Mouse (Mus musculus): ENCODE measurements around the gene 1700123O20Rik. TPM values are rescaled to one million over a fixed set of nuclear protein-coding genes. Genes with fewer than 3 reads are reported as not detected.

The 1700123O20Rik gene
- polyA plus RNA-seq, 1 experiment = 59.2 TPM

DNA sequence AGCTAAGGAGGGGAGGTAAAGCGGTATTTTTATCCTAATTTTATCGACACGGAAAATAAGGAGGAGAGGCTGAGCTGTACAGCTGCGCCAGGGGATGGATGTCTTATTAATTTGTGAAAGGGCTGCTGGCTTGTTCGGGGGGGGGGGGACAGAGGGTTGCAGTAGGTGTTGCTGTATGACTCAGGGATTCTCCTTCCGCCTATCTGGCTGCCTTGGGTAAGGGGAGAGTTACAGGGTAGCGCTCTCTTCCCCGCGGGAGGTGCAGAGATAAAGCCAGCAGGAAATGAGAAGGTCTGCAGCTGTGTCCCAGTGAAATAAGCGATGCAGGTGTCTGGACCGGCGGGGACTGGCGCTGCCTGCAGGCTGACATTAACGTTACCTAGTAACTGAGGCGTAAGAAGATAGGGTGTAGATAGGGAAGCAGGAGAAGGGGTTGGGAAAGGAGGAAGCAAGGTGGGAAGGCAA is 28.6 kb downstream of the 1700123O20Rik start:
- WGBS = under 1% methylated on average over 15 of the region's 15 CpGs
- DNase-seq (ENCODE audit: low read depth, low spot score) = no peak

DNA sequence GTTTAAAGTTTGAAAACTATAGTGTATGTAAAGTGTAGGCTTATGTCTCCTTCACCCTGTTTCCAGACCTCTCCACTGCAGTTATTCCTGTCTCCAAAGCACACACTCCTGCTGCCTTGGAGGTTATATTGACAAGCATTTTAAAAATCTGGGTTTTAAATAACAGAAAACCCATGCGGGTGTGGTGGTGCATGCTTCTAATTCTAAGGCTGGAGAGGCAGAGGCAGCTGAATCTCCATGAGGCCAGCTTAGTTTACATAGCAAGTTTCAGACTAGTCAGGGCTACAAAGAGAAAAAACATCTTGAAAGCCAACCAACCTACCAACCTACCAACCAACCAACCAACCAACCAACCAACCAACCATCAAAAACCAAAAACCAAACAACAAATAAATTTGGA is 29.4 kb downstream of the 1700123O20Rik start:
- WGBS = 74% methylated on average over 1 of the region's 1 CpGs
- no peak for DNase-seq (ENCODE audit: low read depth, low spot score)

DNA sequence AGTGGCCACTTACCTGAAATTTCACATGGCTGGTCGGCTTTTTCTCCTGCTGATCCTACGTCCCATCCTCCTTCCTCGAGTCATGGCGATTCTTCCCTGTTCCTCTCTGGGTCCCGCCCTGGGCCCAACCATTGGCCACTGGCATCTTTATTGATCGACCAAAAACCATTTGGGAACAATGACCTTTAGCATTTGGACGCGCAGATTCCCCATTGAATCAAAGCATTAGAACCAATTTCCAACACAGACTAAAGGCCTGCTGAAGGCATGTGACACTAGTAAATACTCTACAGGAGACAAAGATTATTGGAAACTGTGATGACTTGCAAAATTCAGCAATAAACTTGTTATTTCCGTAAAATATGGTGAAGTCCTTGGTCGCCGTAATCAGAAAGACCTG is 34.0 kb downstream of the 1700123O20Rik start:
- 92% methylated on average over 11 of the region's 11 CpGs for whole genome bisulfite sequencing
- no peak for DNase-seq (ENCODE audit: low read depth, low spot score)

DNA sequence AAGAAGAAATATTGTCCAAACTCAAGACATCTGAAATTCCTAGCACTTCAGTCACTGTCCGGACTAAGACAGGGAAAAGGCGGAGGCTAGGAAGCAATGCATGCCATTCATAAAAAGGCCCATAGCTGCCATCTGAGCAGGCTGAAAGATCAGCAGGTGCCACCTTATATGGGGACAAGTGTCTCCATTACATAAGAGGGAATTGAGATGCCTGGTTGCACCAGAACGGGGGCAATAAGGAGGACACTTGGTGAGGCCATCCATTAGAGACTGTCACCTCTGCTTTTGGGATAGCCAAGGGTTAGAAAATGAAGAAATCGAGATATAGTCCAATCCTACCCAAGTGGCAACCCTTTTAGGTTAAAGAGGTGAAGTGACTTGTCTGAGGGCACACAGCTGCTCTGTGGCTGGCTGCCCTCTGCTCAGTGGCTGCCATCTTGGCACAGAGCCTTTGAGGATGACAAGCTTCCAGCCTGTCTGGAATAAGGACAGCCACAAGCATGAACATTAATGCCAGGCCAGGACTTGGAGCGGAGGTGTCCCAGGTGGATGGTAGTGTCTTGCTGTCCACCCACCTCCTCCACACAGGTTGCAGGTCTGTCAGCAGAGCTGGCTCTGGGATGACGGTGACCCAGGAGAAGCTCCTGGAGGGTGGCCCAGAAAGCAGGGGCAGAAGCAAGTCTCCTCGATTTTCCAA is 34.8 kb downstream of the 1700123O20Rik start:
- 88% methylated on average over 7 of the region's 7 CpGs for WGBS
- no peak for DNase-seq (ENCODE audit: low read depth, low spot score)

DNA sequence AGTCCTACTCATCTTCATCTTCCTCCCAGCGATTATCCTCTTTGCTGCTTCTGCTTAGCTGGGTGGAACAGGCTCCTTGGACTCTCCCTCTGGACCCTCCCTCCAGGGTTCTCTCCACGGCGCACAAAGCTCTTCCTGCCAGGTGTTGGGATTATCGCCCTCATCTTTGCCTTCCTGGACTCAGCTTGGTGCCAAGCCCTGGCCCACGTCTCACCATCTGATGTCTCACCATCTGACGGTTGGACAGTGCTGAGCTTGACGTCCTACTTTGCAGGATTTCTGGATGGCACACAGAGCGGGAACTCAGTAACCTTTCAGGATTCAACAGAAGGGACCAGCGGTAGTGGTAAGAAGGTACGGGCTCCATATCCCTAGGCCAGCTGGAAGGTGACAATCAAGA is 35.7 kb downstream of the 1700123O20Rik start:
- no peak for DNase-seq (ENCODE audit: low read depth, low spot score)

DNA sequence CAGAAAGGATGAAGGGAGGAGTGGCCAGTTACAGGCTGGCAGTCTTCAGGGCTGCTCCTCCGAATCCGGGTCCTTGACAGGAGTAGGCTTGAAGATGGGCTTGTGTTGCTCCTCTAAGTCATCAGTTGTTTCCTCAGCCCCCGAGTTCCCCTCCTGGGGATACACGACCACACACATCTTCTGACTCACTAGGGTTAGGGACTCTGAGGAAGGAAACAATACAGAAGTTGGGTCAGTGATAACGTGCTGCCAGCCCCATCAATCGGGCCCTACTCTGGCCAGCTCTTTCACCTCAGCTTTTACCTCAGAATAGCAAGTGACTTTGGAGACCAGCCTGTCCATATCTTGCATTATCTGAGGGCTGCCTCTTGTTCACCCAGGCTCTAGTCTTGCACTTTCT is 38.0 kb downstream of the 1700123O20Rik start:
- no peak for DNase-seq (ENCODE audit: low read depth, low spot score)
- 80% methylated on average over 6 of the region's 6 CpGs for WGBS

More for the DNA sequence above, 35.7 kb downstream of the 1700123O20Rik start:
- 81% methylated on average over 10 of the region's 10 CpGs for WGBS

DNA sequence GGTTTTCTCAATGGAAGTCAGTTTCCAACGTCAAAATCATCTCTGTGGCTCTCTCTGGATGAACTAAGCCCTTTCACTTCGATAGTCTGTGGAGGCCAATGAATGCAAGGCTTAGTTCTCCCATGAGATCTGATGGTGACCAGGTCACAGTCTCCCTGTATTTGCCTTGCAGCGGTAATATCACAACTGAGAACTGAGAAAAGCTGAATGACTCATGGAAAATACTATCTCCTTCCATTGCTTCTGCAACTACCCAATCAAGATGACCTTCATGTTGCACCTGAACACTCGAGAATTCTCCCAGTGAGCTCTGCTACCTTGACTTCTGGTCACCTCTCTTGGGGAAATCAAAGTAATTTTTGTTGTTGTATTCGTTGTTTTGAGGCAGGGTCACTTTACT is 41.5 kb downstream of the 1700123O20Rik start:
- 82% methylated on average over 5 of the region's 5 CpGs for WGBS
- no peak for DNase-seq (ENCODE audit: low read depth, low spot score)

DNA sequence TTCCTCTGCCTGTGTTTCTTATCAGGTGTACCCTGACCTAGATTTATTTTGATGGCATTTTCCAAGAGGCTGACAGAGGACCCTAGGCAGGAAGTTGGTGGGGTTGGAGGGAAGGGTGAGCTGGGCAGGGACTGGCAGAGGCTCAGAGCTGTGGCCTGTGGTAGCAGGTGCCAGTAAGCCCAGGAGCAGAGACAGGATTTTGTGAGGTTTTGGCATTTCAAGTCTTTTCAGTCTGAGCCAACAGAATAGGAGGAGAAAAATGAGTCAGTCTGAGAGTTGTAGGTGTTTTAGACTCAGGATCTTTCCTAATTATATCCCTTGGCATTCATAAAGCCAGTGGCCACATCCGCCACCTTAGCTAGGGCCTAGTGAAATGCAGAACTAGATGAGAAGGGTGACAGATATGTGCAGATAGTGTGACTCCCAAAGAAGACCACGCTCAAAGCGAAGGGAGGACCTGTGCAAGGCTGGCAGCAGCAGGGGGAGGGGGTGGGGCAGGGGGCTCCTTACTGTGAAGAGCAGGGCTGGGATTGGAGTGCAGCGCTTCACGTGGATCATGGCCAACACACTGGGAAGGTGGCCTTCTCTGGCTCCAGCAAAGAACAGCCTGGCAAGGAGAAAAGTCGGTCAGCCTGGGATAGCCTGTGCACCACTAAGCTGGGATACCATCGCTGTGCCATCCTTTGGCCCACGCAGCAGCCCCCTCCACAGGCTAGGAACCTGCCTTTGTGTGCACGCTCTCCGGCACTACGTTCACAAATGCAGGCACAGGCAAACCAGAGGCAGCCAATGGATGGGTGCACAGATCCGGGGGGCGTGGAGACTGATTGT is 43.0 kb downstream of the 1700123O20Rik start:
- 92% methylated on average over 13 of the region's 13 CpGs for WGBS
- no peak for DNase-seq (ENCODE audit: low read depth, low spot score)

DNA sequence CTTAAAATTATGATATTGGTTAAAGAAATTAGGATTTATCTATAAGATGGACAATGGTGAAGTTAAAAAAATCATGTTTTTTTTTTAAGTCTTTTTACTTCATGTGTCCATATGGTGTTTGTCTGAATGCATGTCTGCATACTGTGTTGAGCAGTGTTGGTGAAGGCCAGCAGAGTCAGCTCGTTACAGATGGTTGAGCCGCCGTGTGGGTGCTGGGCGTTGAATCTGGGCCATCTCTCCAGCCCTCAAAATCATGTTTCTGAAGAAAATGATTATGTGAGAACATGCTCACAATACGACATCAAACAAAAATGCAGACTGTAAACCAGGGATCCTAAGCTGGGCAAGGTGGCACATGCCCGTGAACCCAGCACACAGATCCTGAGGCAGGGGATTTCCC is 44.3 kb downstream of the 1700123O20Rik start:
- WGBS = 87% methylated on average over 6 of the region's 6 CpGs
- no peak for DNase-seq (ENCODE audit: low read depth, low spot score)

DNA sequence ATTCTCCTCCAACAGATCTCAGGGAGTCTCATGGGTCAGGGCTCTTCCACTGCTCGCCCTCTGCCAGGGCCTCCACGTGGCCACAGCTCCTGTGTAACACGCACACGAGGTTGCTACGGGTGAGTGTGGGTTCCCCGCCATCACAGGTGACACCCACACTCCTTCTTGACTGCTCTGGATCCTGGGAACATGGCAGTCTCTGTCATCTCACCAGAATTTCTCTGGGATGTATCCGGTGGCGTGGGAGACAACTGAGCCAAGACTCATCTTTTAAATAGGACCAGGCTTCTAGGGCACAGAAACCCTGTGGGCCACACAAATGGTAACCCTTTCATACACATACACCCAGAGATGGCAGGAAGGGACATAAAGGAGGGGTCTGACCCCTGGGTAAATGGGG is 46.2 kb downstream of the 1700123O20Rik start:
- DNase-seq (ENCODE audit: low read depth, low spot score) = no peak
- WGBS = 93% methylated on average over 8 of the region's 8 CpGs

DNA sequence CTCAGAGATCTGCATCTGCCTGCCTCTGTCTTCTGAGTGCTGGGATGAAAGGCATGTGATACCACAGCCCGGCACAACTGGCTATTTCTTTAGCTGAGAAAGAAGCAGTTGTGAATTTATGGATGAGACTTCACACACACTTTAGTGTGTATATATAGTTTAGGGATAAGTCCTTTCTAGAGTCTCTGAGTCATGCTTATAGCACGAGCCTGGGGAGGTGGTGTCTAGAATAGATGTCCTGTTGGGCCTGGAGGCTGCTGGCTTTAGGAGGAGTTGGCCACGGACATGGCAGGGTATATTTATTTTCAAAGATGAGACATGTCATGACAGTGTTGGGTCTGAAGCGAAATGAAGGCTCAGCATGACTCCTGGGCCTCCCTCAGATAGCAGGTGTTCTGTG is 48.0 kb downstream of the 1700123O20Rik start:
- DNase-seq (ENCODE audit: low read depth, low spot score) = no peak

DNA sequence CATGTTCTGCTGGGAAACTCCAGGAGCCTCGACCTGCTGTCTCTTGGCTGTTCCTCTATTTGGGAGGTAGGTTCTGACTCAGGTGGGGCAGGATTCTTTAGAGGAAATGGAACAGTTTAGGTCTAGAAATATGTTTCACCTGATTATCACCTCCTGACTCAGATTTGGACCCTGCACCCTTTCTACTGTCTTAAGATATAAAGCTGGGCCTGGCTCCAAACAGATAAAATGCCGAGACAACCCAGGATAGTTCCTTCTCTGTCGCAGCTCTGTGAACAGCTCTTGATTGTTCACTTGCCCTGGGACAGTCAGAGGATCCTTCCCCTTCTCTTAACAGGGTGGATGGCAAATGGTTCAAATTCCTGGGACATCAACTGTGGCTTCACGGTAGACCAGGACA is 49.2 kb downstream of the 1700123O20Rik start:
- WGBS = 38% methylated on average over 4 of the region's 4 CpGs

More for the DNA sequence above, 48.0 kb downstream of the 1700123O20Rik start:
- WGBS = 76% methylated on average over 4 of the region's 4 CpGs

DNA sequence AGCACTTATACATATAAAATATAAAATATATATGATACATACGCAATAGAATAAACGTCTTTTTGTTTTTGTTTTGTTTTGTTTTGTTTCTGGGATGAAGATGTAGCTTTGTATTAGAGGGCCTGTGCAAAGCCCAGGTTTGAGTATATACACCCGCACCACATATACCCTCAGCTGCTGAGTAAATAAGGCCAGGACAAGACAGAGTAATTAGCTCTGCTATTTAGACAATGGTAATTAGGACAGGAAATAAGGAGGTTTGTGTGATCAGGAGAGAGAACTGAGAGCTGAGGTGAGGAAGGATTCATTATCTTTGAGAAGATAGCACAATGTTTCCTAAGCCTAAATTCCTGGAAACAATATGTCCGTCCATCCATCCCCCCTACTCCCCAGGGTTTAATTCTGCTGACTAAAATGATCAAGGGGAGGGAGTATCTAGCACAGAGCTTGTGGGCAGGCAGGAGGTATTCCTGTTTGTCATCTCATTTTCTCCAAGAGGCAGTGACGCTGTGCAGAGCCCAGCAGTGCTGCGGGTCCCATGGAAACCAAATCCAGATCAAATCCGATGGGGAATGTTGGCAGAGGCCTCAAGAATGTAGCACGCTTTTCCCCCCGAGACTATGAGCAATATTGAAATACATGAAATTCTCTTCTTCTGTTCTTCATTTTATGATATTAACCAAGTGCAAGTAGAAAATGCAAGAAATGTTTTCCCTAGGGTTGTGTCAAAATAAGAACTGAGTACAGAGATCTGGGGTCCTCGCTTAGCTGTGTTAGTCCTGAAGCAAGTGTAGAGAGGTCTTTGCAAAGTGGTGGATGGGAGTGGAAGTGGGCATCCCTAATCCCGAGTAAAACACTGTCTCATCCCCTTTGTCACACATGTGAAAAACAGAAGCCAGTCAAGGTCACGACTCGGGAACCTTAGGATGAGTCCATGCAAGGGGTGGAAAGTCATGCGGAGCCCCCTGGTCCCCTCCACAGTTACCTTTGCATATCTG is 50.8 kb downstream of the 1700123O20Rik start:
- 80% methylated on average over 14 of the region's 14 CpGs for WGBS
- DNase-seq (ENCODE audit: low read depth, low spot score) = no peak

More for the DNA sequence above, 49.2 kb downstream of the 1700123O20Rik start:
- DNase-seq (ENCODE audit: low read depth, low spot score) = no peak

DNA sequence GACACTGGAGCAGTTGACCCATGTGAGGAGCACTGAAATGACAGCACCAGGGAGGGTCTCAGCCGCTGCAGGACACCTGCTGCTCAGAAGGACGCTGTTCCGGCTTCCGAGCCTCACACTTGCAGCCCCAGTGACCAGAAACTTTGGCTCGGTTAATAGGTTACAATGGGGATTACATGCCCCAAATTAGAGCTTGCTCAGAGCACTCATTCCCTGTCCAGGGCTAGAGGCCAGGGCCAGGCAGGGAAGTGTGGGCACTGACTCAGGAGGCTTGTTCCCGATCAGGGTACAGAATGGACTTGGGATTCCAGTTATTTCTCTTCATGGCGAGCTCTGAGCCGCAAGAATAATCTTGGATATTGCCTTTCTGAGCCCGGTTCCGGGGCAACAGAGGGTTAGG is 51.6 kb downstream of the 1700123O20Rik start:
- 81% methylated on average over 10 of the region's 10 CpGs for WGBS
- no peak for DNase-seq (ENCODE audit: low read depth, low spot score)

Other genes with a start within 250 kb of the 1700123O20Rik start
- 192 and 196 TPM in 2 replicates for gene Lrp10, start 222.1 kb upstream of the 1700123O20Rik start, polyA plus RNA-seq (2012; rRNA removed)
- 0.07 and 0.19 TPM in 2 replicates for gene Rem2, start 210.1 kb upstream of the 1700123O20Rik start, polyA plus RNA-seq (2012; rRNA removed)
- 26.1 and 31.1 TPM in 2 replicates for gene Prmt5, start 168.7 kb upstream of the 1700123O20Rik start, polyA plus RNA-seq (2012; rRNA removed)
- gene Haus4, start 131.6 kb upstream of the 1700123O20Rik start, polyA plus RNA-seq (2012; rRNA removed) = 17.0 and 18.3 TPM in 2 replicates
- gene Ajuba, start 108.7 kb upstream of the 1700123O20Rik start, polyA plus RNA-seq (2012; rRNA removed) = 3.4 and 3.5 TPM in 2 replicates
- gene 4931414P19Rik, start 80.2 kb upstream of the 1700123O20Rik start, polyA plus RNA-seq (2012; rRNA removed) = 5.5 and 6.9 TPM in 2 replicates
- 182 and 183 TPM in 2 replicates for gene Psmb5, start 68.2 kb upstream of the 1700123O20Rik start, polyA plus RNA-seq (2012; rRNA removed)
- gene Psmb11, start 64.8 kb upstream of the 1700123O20Rik start, polyA plus RNA-seq (2012; rRNA removed) = not detected in 2 replicates
- gene Gm17606, start 45.3 kb upstream of the 1700123O20Rik start, polyA plus RNA-seq (2012; rRNA removed) = not detected in 2 replicates
- gene Cdh24, start 44.9 kb upstream of the 1700123O20Rik start, polyA plus RNA-seq (2012; rRNA removed) = 3.2 and 4.4 TPM in 2 replicates
- 62.6 and 82.5 TPM in 2 replicates for gene Acin1, start 715 bp downstream of the 1700123O20Rik start, polyA plus RNA-seq (2012; rRNA removed)
- gene Gm29776, start 12.6 kb downstream of the 1700123O20Rik start, polyA plus RNA-seq (2012; rRNA removed) = 0.05 TPM in 1 of 2 replicates, not detected in the other
- gene Cebpe, start 26.0 kb downstream of the 1700123O20Rik start, polyA plus RNA-seq (2012; rRNA removed) = 0.35 and 1.3 TPM in 2 replicates
- 36.1 and 135 TPM in 2 replicates for gene Slc7a8, start 95.7 kb downstream of the 1700123O20Rik start, polyA plus RNA-seq (2012; rRNA removed)
- not detected in 2 replicates for gene Rnf212b, start 127.9 kb downstream of the 1700123O20Rik start, polyA plus RNA-seq (2012; rRNA removed)
- 2.5 and 3.4 TPM in 2 replicates for gene Homez, start 184.7 kb downstream of the 1700123O20Rik start, polyA plus RNA-seq (2012; rRNA removed)
- 9.1 and 11.2 TPM in 2 replicates for gene Ppp1r3e, start 191.3 kb downstream of the 1700123O20Rik start, polyA plus RNA-seq (2012; rRNA removed)
- 31.6 and 48.3 TPM in 2 replicates for gene Bcl2l2, start 197.2 kb downstream of the 1700123O20Rik start, polyA plus RNA-seq (2012; rRNA removed)
- 0.74 TPM in 1 of 2 replicates, not detected in the other for gene Gm20521, start 197.2 kb downstream of the 1700123O20Rik start, polyA plus RNA-seq (2012; rRNA removed)
- gene Pabpn1, start 206.3 kb downstream of the 1700123O20Rik start, polyA plus RNA-seq (2012; rRNA removed) = 77.8 and 112 TPM in 2 replicates
- 11.3 and 11.7 TPM in 2 replicates for gene Slc22a17, start 226.9 kb downstream of the 1700123O20Rik start, polyA plus RNA-seq (2012; rRNA removed)
- gene Efs, start 239.9 kb downstream of the 1700123O20Rik start, polyA plus RNA-seq (2012; rRNA removed) = 3.0 and 3.5 TPM in 2 replicates
- 0.21 and 0.50 TPM in 2 replicates for gene Il25, start 246.5 kb downstream of the 1700123O20Rik start, polyA plus RNA-seq (2012; rRNA removed)

Data from large intestine, adult 2 months (tissue).